Mouse (Mus musculus) cerebellum, postnatal 36 days (tissue): ENCODE data around the gene Per1.

Experiments
- DNase-seq, 2 experiments: peaks; one replicate each; pipeline ENCODE4 v3.0.0; 2021 to 2022; ENCODE audit warnings: mixed read lengths in 2 of 2

Gene Per1

GRCm38 (mm10) chr11:69099915-69100345, 4.9 kb downstream of the Per1 start:
- peak; percentile 89 to 91 for DNase-seq

- no peak for DNase-seq
Observed at GRCm38 (mm10) chr11:69100639-69101360, 5.8 kb downstream of the Per1 start.

GRCm38 (mm10) chr11:69101604-69102402, 6.8 kb downstream of the Per1 start:
- DNase-seq, result no peak

GRCm38 (mm10) chr11:69102403-69102725, 7.3 kb downstream of the Per1 start:
- DNase-seq, result peak in 1 of 2 experiments; percentile 48

- DNase-seq, result no peak
Observed at GRCm38 (mm10) chr11:69103121-69103520, 8.1 kb downstream of the Per1 start.

GRCm38 (mm10) chr11:69103531-69104435, 8.8 kb downstream of the Per1 start:
- no peak for DNase-seq

GRCm38 (mm10) chr11:69104487-69104886, 9.5 kb downstream of the Per1 start:
- DNase-seq, result no peak

GRCm38 (mm10) chr11:69105227-69105626, 10.2 kb downstream of the Per1 start:
- DNase-seq, result no peak

GRCm38 (mm10) chr11:69105796-69106195, 10.8 kb downstream of the Per1 start:
- no peak for DNase-seq

GRCm38 (mm10) chr11:69106299-69106698, 11.3 kb downstream of the Per1 start:
- no peak for DNase-seq

GRCm38 (mm10) chr11:69106842-69107241, 11.8 kb downstream of the Per1 start:
- DNase-seq, result no peak

- no peak for DNase-seq
Observed at GRCm38 (mm10) chr11:69107676-69108075, 12.7 kb downstream of the Per1 start.

- DNase-seq, result no peak
Observed at GRCm38 (mm10) chr11:69108223-69108622, 13.2 kb downstream of the Per1 start.

GRCm38 (mm10) chr11:69109032-69109900, 14.2 kb downstream of the Per1 start:
- DNase-seq, result no peak

GRCm38 (mm10) chr11:69110319-69111046, 15.5 kb downstream of the Per1 start:
- DNase-seq, result peak; percentile 94 to 97

GRCm38 (mm10) chr11:69111051-69111810, 16.2 kb downstream of the Per1 start:
- DNase-seq, result no peak

GRCm38 (mm10) chr11:69111865-69112264, 16.8 kb downstream of the Per1 start:
- no peak for DNase-seq

GRCm38 (mm10) chr11:69114018-69114417, 19.0 kb downstream of the Per1 start:
- DNase-seq, result no peak

GRCm38 (mm10) chr11:69114621-69115020, 19.6 kb downstream of the Per1 start:
- DNase-seq, result no peak

- no peak for DNase-seq
Observed at GRCm38 (mm10) chr11:69116843-69117242, 21.8 kb downstream of the Per1 start.
